Comparison of ENCODE assay signal across 23 mouse cellular contexts in the genomic region with DNA sequence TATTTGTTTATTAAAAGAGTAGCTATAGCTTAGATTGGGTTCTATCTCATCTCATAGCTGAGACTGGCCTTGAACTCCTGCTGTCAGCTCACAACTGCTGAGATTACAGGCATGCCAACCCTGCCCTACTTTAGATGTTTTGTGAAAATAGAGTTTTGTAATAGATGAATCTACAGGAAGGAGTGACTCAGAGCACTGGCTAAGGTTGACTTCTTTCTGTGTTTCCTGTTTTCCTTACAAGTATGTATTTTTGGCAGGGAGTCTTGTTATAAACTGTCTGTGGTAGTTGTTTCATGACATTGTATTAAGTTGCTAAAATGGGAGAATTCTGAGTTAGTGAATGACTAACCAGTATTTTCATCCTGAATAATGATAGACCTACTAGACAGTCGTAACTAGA.
DNase-seq lines count a peak whose midpoint lies in the region; ATAC-seq lines count a peak whose summit lies in the region.
"Had no signal": no experiment of that assay in that cellular context is flagged by ENCODE, and none has a peak within 500 bp of the region (broad histone marks: within the 10 kb centered on the region; RNA-seq: fewer than 3 reads in every experiment).

No protein-coding gene starts in this region.

- H3K9ac ChIP-seq in forebrain, embryonic 11.5 days (ENCODE audit: low read length) = no peak overlapping the region
- H3K9ac ChIP-seq: hindbrain, embryonic 13.5 days; limb, embryonic 13.5 days; liver, embryonic 13.5 days; lung, embryonic 15.5 days; neural tube, embryonic 12.5 days had no signal

- no peaks in the 10 kb centered on the region for H3K27me3 ChIP-seq in forebrain, embryonic 11.5 days (ENCODE audit: control insufficient read depth, insufficient read depth, low read length)
- H3K27me3 ChIP-seq in limb, embryonic 10.5 days (ENCODE audit: low read depth, poor library complexity, severe bottlenecking) = no peaks in the 10 kb centered on the region
- H3K27me3 ChIP-seq: hindbrain, embryonic 13.5 days; limb, embryonic 13.5 days; liver, embryonic 13.5 days; lung, embryonic 15.5 days; neural tube, embryonic 12.5 days had no signal

- ATAC-seq in forebrain, embryonic 11.5 days (replicated peaks; ENCODE audit: low FRiP score) = no peak
- ATAC-seq: activated CD4-positive, CD25-positive, alpha-beta regulatory T cell, adult 4 months; forebrain, embryonic 16.5 days had no signal

- no peaks in the 10 kb centered on the region for H3K36me3 ChIP-seq in forebrain, embryonic 11.5 days (ENCODE audit: control insufficient read depth, insufficient read depth, low read length)
- H3K36me3 ChIP-seq in limb, embryonic 10.5 days = no peaks in the 10 kb centered on the region
- H3K36me3 ChIP-seq: hindbrain, embryonic 13.5 days; limb, embryonic 13.5 days; liver, embryonic 13.5 days; lung, embryonic 15.5 days; neural tube, embryonic 12.5 days had no signal

- no peak overlapping the region for H3K27ac ChIP-seq in forebrain, embryonic 11.5 days (ENCODE audit: low read depth, low read length)
- no peak overlapping the region for H3K27ac ChIP-seq in limb, embryonic 10.5 days
- H3K27ac ChIP-seq: hindbrain, embryonic 13.5 days; limb, embryonic 13.5 days; liver, embryonic 13.5 days; lung, embryonic 15.5 days; macrophage; neural tube, embryonic 12.5 days had no signal

- no peaks in the 10 kb centered on the region for H3K4me1 ChIP-seq in forebrain, embryonic 11.5 days (replicated peaks; ENCODE audit: control insufficient read depth, insufficient read depth, low read length)
- H3K4me1 ChIP-seq in limb, embryonic 10.5 days = no peaks in the 10 kb centered on the region
- H3K4me1 ChIP-seq: hindbrain, embryonic 13.5 days; limb, embryonic 13.5 days; liver, embryonic 13.5 days; lung, embryonic 15.5 days; neural tube, embryonic 12.5 days had no signal

- H3K9me3 ChIP-seq in forebrain, embryonic 11.5 days (ENCODE audit: control insufficient read depth, low read length) = no peaks in the 10 kb centered on the region
- H3K9me3 ChIP-seq in limb, embryonic 10.5 days (replicated peaks) = no peaks in the 10 kb centered on the region
- H3K9me3 ChIP-seq: hindbrain, embryonic 13.5 days; limb, embryonic 13.5 days; liver, embryonic 13.5 days; lung, embryonic 15.5 days; neural tube, embryonic 12.5 days had no signal

- no peak overlapping the region for H3K4me2 ChIP-seq in forebrain, embryonic 11.5 days (ENCODE audit: low read depth, low read length, severe bottlenecking)
- H3K4me2 ChIP-seq: heart, embryonic 11.5 days; hindbrain, embryonic 13.5 days; limb, embryonic 13.5 days; liver, embryonic 13.5 days; lung, embryonic 15.5 days; midbrain, embryonic 11.5 days; neural tube, embryonic 12.5 days had no signal

- 79% methylated on average over 1 of the region's 1 CpGs for WGBS in forebrain, embryonic 11.5 days
- WGBS in limb, embryonic 10.5 days = 92% methylated on average over 1 of the region's 1 CpGs

- no peak overlapping the region for H3K4me3 ChIP-seq in forebrain, embryonic 11.5 days (ENCODE audit: low read depth, low read length)
- no peak overlapping the region for H3K4me3 ChIP-seq in limb, embryonic 10.5 days
- H3K4me3 ChIP-seq: hindbrain, embryonic 13.5 days; limb, embryonic 13.5 days; liver, embryonic 13.5 days; lung, embryonic 15.5 days; neural tube, embryonic 12.5 days had no signal

- DNase-seq in adrenal gland, adult 2 months = peak; percentile 8
- no peak for DNase-seq in adrenal gland, postnatal 4 days (ENCODE audit: low spot score in 2 of 2)
- DNase-seq in kidney, adult 9 months = peak; percentile 1
- no peak for DNase-seq in kidney, postnatal 25 days
- DNase-seq in adrenal gland, postnatal 14 days = peak; percentile 8
- no peak for DNase-seq in left cerebral cortex, postnatal 14 days (ENCODE audit: low spot score in 2 of 2)
- DNase-seq in forebrain, embryonic 11.5 days (ENCODE audit: low spot score) = no peak
- no peak for DNase-seq in limb, embryonic 10.5 days (ENCODE audit: low spot score)
- DNase-seq: cerebellum, adult 2 months; heart, postnatal 14 days; kidney, adult 8-10 months; kidney, postnatal 36 days; liver, embryonic 13.5 days; thymus, postnatal 25 days had no signal

- intact Hi-C loops in left cerebral cortex, postnatal 14 days (cut with DNase I) = no loop called here

Comparison
In these comparisons a context has a peak if more than half of its experiments do, and no peak if none do; other contexts are left out.
1. DNase-seq: peak in adrenal gland, adult 2 months (single experiment), kidney, adult 9 months (single experiment) and adrenal gland, postnatal 14 days (single experiment); none in adrenal gland, postnatal 4 days (0 of 2), kidney, postnatal 25 days (0 of 2), left cerebral cortex, postnatal 14 days (0 of 2), forebrain, embryonic 11.5 days (single experiment) and limb, embryonic 10.5 days (single experiment).